Mouse (Mus musculus) cerebellum, adult 2 months (tissue): Measurements from ENCODE around the gene Trappc10.

Experiments
- CTCF ChIP-seq: fragments of 200-500 bp; IDR thresholded peaks from 2 replicates; pipeline ENCODE4 v1.5.1; 2011; ENCODE audit warnings: low read depth, mild to moderate bottlenecking, control low read depth, low read length, moderate library complexity, borderline replicate concordance; ENCODE audit not compliant: insufficient read depth
- POLR2A ChIP-seq: fragments of 200-500 bp; IDR thresholded peaks from 2 replicates; pipeline ENCODE4 v1.6.1; 2011; ENCODE audit warnings: low read length, control low read depth, borderline replicate concordance; ENCODE audit not compliant: insufficient read depth

- TF ChIP-seq CTCF (no peak), POLR2A (no peak)
These were observed 31.8 kb upstream of the Trappc10 start for GRCm38 (mm10) chr10:78276242-78276641.
